Mouse (Mus musculus): ENCODE measurements at regions not wholly inside any gene's neighbourhood (a gene's known extent, or its start where the extent isn't known, plus 50 kb on each side); places are given as distances from the start of the nearest gene placed in this dataset.

DNA sequence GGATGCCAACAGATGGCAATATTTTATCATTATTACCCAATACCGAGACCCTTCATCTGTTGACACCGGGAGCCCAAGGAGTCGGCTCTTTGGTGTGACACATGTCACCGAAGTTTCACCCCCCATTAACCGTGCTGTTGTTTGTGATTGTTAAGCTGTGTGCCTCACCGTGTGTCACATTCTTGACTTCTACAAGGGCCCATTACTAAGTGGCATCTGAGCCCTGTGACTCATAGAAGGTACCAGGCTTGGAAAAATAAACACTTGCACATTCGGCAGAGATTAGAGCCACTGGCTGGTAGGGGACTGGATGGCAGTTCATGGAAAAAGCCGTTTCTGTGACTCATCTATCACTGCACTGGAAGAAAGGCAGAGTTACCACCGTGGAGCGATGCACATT, 608.4 kb upstream of the Sox9 start:
- TF ChIP-seq MAFK (IDR thresholded peaks at IDR 0.05; ENCODE audit: borderline replicate concordance, low read depth, low read length) = no peak
- TF ChIP-seq POLR2AphosphoS5 (IDR thresholded peaks at IDR 0.05; ENCODE audit: borderline replicate concordance, low read depth, low read length) = no peak
- no peak for TF ChIP-seq CTCF (IDR thresholded peaks at IDR 0.05 in 2 of 3, conservative IDR thresholded peaks at IDR 0.05 in 1 of 3; ENCODE audit: control insufficient read depth in 1 of 3, insufficient read depth in 1 of 3, low read depth in 2 of 3, low read length in 3 of 3, poor library complexity in 1 of 3, severe bottlenecking in 1 of 3)
- no peak for TF ChIP-seq POLR2A (IDR thresholded peaks at IDR 0.05; ENCODE audit: control insufficient read depth in 1 of 2, insufficient read depth in 1 of 2, low read depth in 1 of 2, low read length in 2 of 2, poor library complexity in 1 of 2)
- TF ChIP-seq SMC3 (IDR thresholded peaks at IDR 0.05; ENCODE audit: low read depth, low read length) = no peak
